Mouse (Mus musculus) bone marrow macrophage, adult 2 months (primary cell): ENCODE measurements around the gene Egfr. TPM values are rescaled to one million over a fixed set of nuclear protein-coding genes. Genes with fewer than 3 reads are reported as not detected.

Experiments
- H3K27ac ChIP-seq: 2 replicates; pipeline ENCODE4 v1.5.1; 2012; ENCODE audit warnings: low read depth, low read length; ENCODE audit not compliant: insufficient read depth
- H3K4me1 ChIP-seq: 2 replicates; pipeline ENCODE4 v1.6.1; 2012; ENCODE audit warnings: low read length; ENCODE audit not compliant: control insufficient read depth, insufficient read depth
- H3K4me3 ChIP-seq: 2 replicates; pipeline ENCODE4 v1.5.1; 2012; ENCODE audit warnings: mild to moderate bottlenecking, low read length, moderate library complexity; ENCODE audit not compliant: insufficient read depth
- CTCF ChIP-seq: IDR thresholded peaks from 2 replicates; pipeline ENCODE4 v1.5.1; 2012; ENCODE audit warnings: low read depth, mild to moderate bottlenecking, low read length, moderate library complexity
- POLR2A ChIP-seq: IDR thresholded peaks from 2 replicates; pipeline ENCODE4 v1.6.1; 2012; ENCODE audit warnings: mild to moderate bottlenecking, low read depth, low read length, borderline replicate concordance
- polyA plus RNA-seq: library from polyadenylated mRNA; stranded (reverse); fragments of >200 nt; gene quantifications from 2 replicates; pipeline ENCODE4 v1.2.4, GENCODE M21; 2012; ENCODE audit not compliant: missing spikeins, insufficient read depth, insufficient read length

Gene Egfr
- polyA plus RNA-seq, 1 experiment, result 2.2 TPM

- Histone ChIP-seq H3K4me3 (peak overlapping the region; percentile 51), H3K4me1 (no peaks in the 10 kb centered on the region), H3K27ac (no peak overlapping the region)
- TF ChIP-seq POLR2A (no peak), CTCF (no peak)
Observed at GRCm38 (mm10) chr11:16752349-16753153, 548 bp downstream of the Egfr start.

- Histone ChIP-seq H3K4me3 (peak overlapping the region; percentile 51), H3K4me1 (no peaks in the 10 kb centered on the region), H3K27ac (no peak overlapping the region)
- TF ChIP-seq CTCF (no peak), POLR2A (no peak)
Observed at GRCm38 (mm10) chr11:16753154-16754040, 1.4 kb downstream of the Egfr start.

- no peaks in the 10 kb centered on the region for H3K4me1 ChIP-seq
- TF ChIP-seq POLR2A (no peak), CTCF (no peak)
- H3K27ac ChIP-seq, result no peak overlapping the region
- no peak overlapping the region for H3K4me3 ChIP-seq
Observed at GRCm38 (mm10) chr11:16759930-16760329, 7.9 kb downstream of the Egfr start.

GRCm38 (mm10) chr11:16761184-16761583 is 9.2 kb downstream of the Egfr start:
- no peak for TF ChIP-seq CTCF
- TF ChIP-seq POLR2A, result no peak
- Histone ChIP-seq H3K4me3 (no peak overlapping the region), H3K4me1 (no peaks in the 10 kb centered on the region), H3K27ac (no peak overlapping the region)

- Histone ChIP-seq H3K4me1 (no peaks in the 10 kb centered on the region), H3K27ac (no peak overlapping the region), H3K4me3 (no peak overlapping the region)
- TF ChIP-seq POLR2A, result no peak
- no peak for TF ChIP-seq CTCF
Observed at GRCm38 (mm10) chr11:16766038-16766815, 14.2 kb downstream of the Egfr start.

- no peak overlapping the region for H3K4me3 ChIP-seq
- H3K27ac ChIP-seq, result no peak overlapping the region
- no peak for TF ChIP-seq POLR2A
- TF ChIP-seq CTCF, result no peak
- no peaks in the 10 kb centered on the region for H3K4me1 ChIP-seq
Observed at GRCm38 (mm10) chr11:16767984-16768383, 16.0 kb downstream of the Egfr start.

GRCm38 (mm10) chr11:16769276-16769675 is 17.3 kb downstream of the Egfr start:
- no peaks in the 10 kb centered on the region for H3K4me1 ChIP-seq
- H3K27ac ChIP-seq, result no peak overlapping the region
- no peak overlapping the region for H3K4me3 ChIP-seq
- TF ChIP-seq POLR2A (no peak), CTCF (no peak)

GRCm38 (mm10) chr11:16769709-16770303 is 17.8 kb downstream of the Egfr start:
- Histone ChIP-seq H3K4me1 (no peaks in the 10 kb centered on the region), H3K4me3 (no peak overlapping the region), H3K27ac (no peak overlapping the region)
- TF ChIP-seq POLR2A (no peak), CTCF (no peak)

- no peak overlapping the region for H3K27ac ChIP-seq
- TF ChIP-seq POLR2A (no peak), CTCF (no peak)
- H3K4me3 ChIP-seq, result no peak overlapping the region
- no peaks in the 10 kb centered on the region for H3K4me1 ChIP-seq
Observed at GRCm38 (mm10) chr11:16770966-16771365, 19.0 kb downstream of the Egfr start.

GRCm38 (mm10) chr11:16772717-16773116 is 20.7 kb downstream of the Egfr start:
- Histone ChIP-seq H3K4me3 (no peak overlapping the region), H3K27ac (no peak overlapping the region), H3K4me1 (no peaks in the 10 kb centered on the region)
- TF ChIP-seq CTCF, result no peak
- no peak for TF ChIP-seq POLR2A
